Mouse (Mus musculus): ENCODE data around the gene Tmed1. TPM values are rescaled to one million over a fixed set of nuclear protein-coding genes. Genes with fewer than 3 reads are reported as not detected.
A peak's percentile ranks its signal among the peaks of the same experiment; 100 is the strongest.
"Not testable (repeated sequence)": the region's sequence is repeated elsewhere in the genome, so short reads cannot be mapped to it uniquely, and the experiment has no call there.

Tmed1 gene
- polyA plus RNA-seq, 1 experiment from 2014 or later = 108 TPM

- WGBS = 80% methylated on average over 20 of the region's 20 CpGs
- DNase-seq (peak; percentile 56), ATAC-seq (ENCODE audit: insufficient read depth) (no peak)
- Histone ChIP-seq H3K4me2 (no peak overlapping the region), H3K4me1 (ENCODE audit: insufficient read depth) (no peaks in the 10 kb centered on the region), H3K36me3 (ENCODE audit: insufficient read depth) (peaks cover 76% of the 10 kb centered on the region), H3K4me3 (ENCODE audit: low read depth, low read length) (no peak overlapping the region), H3K27me3 (ENCODE audit: insufficient read depth, low read length) (no peaks in the 10 kb centered on the region), H3K9me3 (ENCODE audit: low read depth, low read length) (no peaks in the 10 kb centered on the region), H3K27ac (ENCODE audit: low read depth) (no peak overlapping the region), H3K9ac (no peak overlapping the region)
- TF ChIP-seq CTCF (IDR thresholded peaks at IDR 0.05; ENCODE audit: low read depth) = peak; percentile 68
Observed at GRCm38 (mm10) chr9:21469032-21470024, 40.7 kb downstream of the Tmed1 start.

- H3K4me1 ChIP-seq (ENCODE audit: insufficient read depth); H3K9me3 ChIP-seq (ENCODE audit: low read depth, low read length); H3K4me2 ChIP-seq; ATAC-seq (ENCODE audit: insufficient read depth); H3K27ac ChIP-seq (ENCODE audit: low read depth); H3K9ac ChIP-seq; H3K27me3 ChIP-seq (ENCODE audit: insufficient read depth, low read length); H3K4me3 ChIP-seq (ENCODE audit: low read depth, low read length); DNase-seq: not testable (repeated sequence)
- peaks cover 45% of the 10 kb centered on the region for H3K36me3 ChIP-seq (ENCODE audit: insufficient read depth)
- WGBS = 87% methylated on average over 7 of the region's 7 CpGs
Observed at GRCm38 (mm10) chr9:21464565-21464928, 45.5 kb downstream of the Tmed1 start.

GRCm38 (mm10) chr9:21463766-21464564 lies 46.1 kb downstream of the Tmed1 start:
- no peak overlapping the region for H3K27ac ChIP-seq (ENCODE audit: low read depth)
- TF ChIP-seq CTCF (IDR thresholded peaks at IDR 0.05; ENCODE audit: low read depth) = no peak
- no peak overlapping the region for H3K4me3 ChIP-seq (ENCODE audit: low read depth, low read length)
- H3K9ac ChIP-seq = no peak overlapping the region
- H3K27me3 ChIP-seq (ENCODE audit: insufficient read depth, low read length) = no peaks in the 10 kb centered on the region
- no peaks in the 10 kb centered on the region for H3K4me1 ChIP-seq (ENCODE audit: insufficient read depth)
- H3K9me3 ChIP-seq (ENCODE audit: low read depth, low read length) = no peaks in the 10 kb centered on the region
- no peak for DNase-seq
- H3K4me2 ChIP-seq = no peak overlapping the region
- 84% methylated on average over 3 of the region's 3 CpGs for WGBS
- no peak for ATAC-seq (ENCODE audit: insufficient read depth)
- peaks cover 45% of the 10 kb centered on the region for H3K36me3 ChIP-seq (ENCODE audit: insufficient read depth)

GRCm38 (mm10) chr9:21463138-21463590 lies 46.9 kb downstream of the Tmed1 start:
- peak overlapping the region; percentile 1 for H3K4me2 ChIP-seq
- 26% methylated on average over 5 of the region's 5 CpGs for WGBS
- peaks cover 42% of the 10 kb centered on the region for H3K36me3 ChIP-seq (ENCODE audit: insufficient read depth)
- H3K27me3 ChIP-seq (ENCODE audit: insufficient read depth, low read length) = no peaks in the 10 kb centered on the region
- ATAC-seq (ENCODE audit: insufficient read depth) (peak; percentile 63; the same call in 1 of the 2 replicates), DNase-seq (peak; percentile 60)
- H3K27ac ChIP-seq (ENCODE audit: low read depth) = peak overlapping the region; percentile 13
- H3K4me1 ChIP-seq (ENCODE audit: insufficient read depth) = no peaks in the 10 kb centered on the region
- H3K9me3 ChIP-seq (ENCODE audit: low read depth, low read length) = no peaks in the 10 kb centered on the region
- no peak for TF ChIP-seq CTCF (IDR thresholded peaks at IDR 0.05; ENCODE audit: low read depth)
- H3K9ac ChIP-seq = 0 out of 2 replicates have a peak overlapping the region, but pooled peaks have one; percentile 5
- no peak overlapping the region for H3K4me3 ChIP-seq (ENCODE audit: low read depth, low read length)

- WGBS = 93% methylated on average over 3 of the region's 3 CpGs
- Histone ChIP-seq H3K4me2 (no peak overlapping the region), H3K9me3 (ENCODE audit: low read depth, low read length) (no peaks in the 10 kb centered on the region), H3K4me3 (ENCODE audit: low read depth, low read length) (no peak overlapping the region), H3K27me3 (ENCODE audit: insufficient read depth, low read length) (no peaks in the 10 kb centered on the region), H3K36me3 (ENCODE audit: insufficient read depth) (peaks cover 20% of the 10 kb centered on the region), H3K4me1 (ENCODE audit: insufficient read depth) (no peaks in the 10 kb centered on the region), H3K9ac (no peak overlapping the region), H3K27ac (ENCODE audit: low read depth) (no peak overlapping the region)
- ATAC-seq (ENCODE audit: insufficient read depth) = no peak
- no peak for TF ChIP-seq CTCF (IDR thresholded peaks at IDR 0.05; ENCODE audit: low read depth)
- DNase-seq = no peak
Observed at GRCm38 (mm10) chr9:21460400-21460940, 49.6 kb downstream of the Tmed1 start.

GRCm38 (mm10) chr9:21458821-21459220 lies 51.2 kb downstream of the Tmed1 start:
- Histone ChIP-seq H3K27me3 (ENCODE audit: insufficient read depth, low read length) (no peaks in the 10 kb centered on the region), H3K27ac (ENCODE audit: low read depth) (no peak overlapping the region), H3K9ac (no peak overlapping the region), H3K4me1 (ENCODE audit: insufficient read depth) (peaks cover 3% of the 10 kb centered on the region; the same call in 1 of the 2 replicates), H3K4me3 (ENCODE audit: low read depth, low read length) (no peak overlapping the region), H3K9me3 (ENCODE audit: low read depth, low read length) (no peaks in the 10 kb centered on the region), H3K4me2 (no peak overlapping the region), H3K36me3 (ENCODE audit: insufficient read depth) (peaks cover 17% of the 10 kb centered on the region)
- TF ChIP-seq CTCF (IDR thresholded peaks at IDR 0.05; ENCODE audit: low read depth) = no peak
- 82% methylated on average over 3 of the region's 3 CpGs for WGBS
- ATAC-seq (ENCODE audit: insufficient read depth) (no peak), DNase-seq (no peak)

Small RNAs within 50 kb of the gene (microRNA-seq; reads per million reads assigned to microRNA genes)
- gene Mir199a-1 (ENCODE audit: borderline number of aligned reads) = 3.6 reads per million, percentile 11 among the genes with 10 or more reads in this experiment

Other genes starting within 250 kb of the Tmed1 start
- gene Atg4d, start 245.0 kb downstream of the Tmed1 start, polyA plus RNA-seq (2014; fragmentation: Nextera tagmentation; extraction: Ambion mirVana) = 33.7 and 34.7 TPM in 2 replicates
- gene Kri1, start 222.3 kb downstream of the Tmed1 start, polyA plus RNA-seq (2014; fragmentation: Nextera tagmentation; extraction: Ambion mirVana) = 12.2 and 14.3 TPM in 2 replicates
- 45.3 and 48.1 TPM in 2 replicates for gene Cdkn2d, start 218.8 kb downstream of the Tmed1 start, polyA plus RNA-seq (2014; fragmentation: Nextera tagmentation; extraction: Ambion mirVana)
- 45.7 and 45.8 TPM in 2 replicates for gene Ap1m2, start 197.9 kb downstream of the Tmed1 start, polyA plus RNA-seq (2014; fragmentation: Nextera tagmentation; extraction: Ambion mirVana)
- 122 TPM in 2 replicates for gene Slc44a2, start 189.6 kb downstream of the Tmed1 start, polyA plus RNA-seq (2014; fragmentation: Nextera tagmentation; extraction: Ambion mirVana)
- 217 and 223 TPM in 2 replicates for gene Ilf3, start 142.4 kb downstream of the Tmed1 start, polyA plus RNA-seq (2014; fragmentation: Nextera tagmentation; extraction: Ambion mirVana)
- gene Qtrt1, start 98.4 kb downstream of the Tmed1 start, polyA plus RNA-seq (2014; fragmentation: Nextera tagmentation; extraction: Ambion mirVana) = 49.0 and 55.1 TPM in 2 replicates
- 67.9 and 71.8 TPM in 2 replicates for gene Dnm2, start 85.3 kb downstream of the Tmed1 start, polyA plus RNA-seq (2014; fragmentation: Nextera tagmentation; extraction: Ambion mirVana)
- gene AB124611, start 15.9 kb upstream of the Tmed1 start, polyA plus RNA-seq (2014; fragmentation: Nextera tagmentation; extraction: Ambion mirVana) = 3.0 and 3.8 TPM in 2 replicates
- 69.4 and 76.5 TPM in 2 replicates for gene Carm1, start 36.6 kb upstream of the Tmed1 start, polyA plus RNA-seq (2014; fragmentation: Nextera tagmentation; extraction: Ambion mirVana)
- gene Timm29, start 82.5 kb upstream of the Tmed1 start, polyA plus RNA-seq (2014; fragmentation: Nextera tagmentation; extraction: Ambion mirVana) = 35.6 and 36.3 TPM in 2 replicates
- gene Yipf2, start 82.6 kb upstream of the Tmed1 start, polyA plus RNA-seq (2014; fragmentation: Nextera tagmentation; extraction: Ambion mirVana) = 17.0 and 17.9 TPM in 2 replicates
- 106 and 114 TPM in 2 replicates for gene Smarca4, start 105.9 kb upstream of the Tmed1 start, polyA plus RNA-seq (2014; fragmentation: Nextera tagmentation; extraction: Ambion mirVana)
- gene Ldlr, start 213.2 kb upstream of the Tmed1 start, polyA plus RNA-seq (2014; fragmentation: Nextera tagmentation; extraction: Ambion mirVana) = 24.2 and 24.4 TPM in 2 replicates